ENCODE assay signal across 37 mouse cellular contexts in genomic region chr9:120084406-120084805, GRCm38 (mm10). TPM values are rescaled to one million over a fixed set of nuclear protein-coding genes. Genes with fewer than 3 reads are reported as not detected.
DNase-seq lines count a peak whose midpoint lies in the region; ATAC-seq and TF ChIP-seq lines count a peak whose summit lies in the region.
"Had no signal": no experiment of that assay in that cellular context is flagged by ENCODE, and none has a peak within 500 bp of the region (broad histone marks: within the 10 kb centered on the region; RNA-seq: fewer than 3 reads in every experiment).

No protein-coding gene starts in this region.

- no peaks in the 10 kb centered on the region for H3K27me3 ChIP-seq in midbrain, embryonic 13.5 days
- H3K27me3 ChIP-seq in midbrain, embryonic 14.5 days (ENCODE audit: control insufficient read depth, insufficient read depth, low read length), result no peaks in the 10 kb centered on the region
- H3K27me3 ChIP-seq: embryonic facial prominence, embryonic 13.5 days; forebrain, embryonic 15.5 days; liver, embryonic 13.5 days; midbrain, embryonic 15.5 days; neural tube, embryonic 12.5 days had no signal

- no peak overlapping the region for H3K27ac ChIP-seq in midbrain, embryonic 13.5 days
- no peak overlapping the region for H3K27ac ChIP-seq in midbrain, embryonic 14.5 days (replicated peaks; ENCODE audit: low read depth, low read length)
- no peak overlapping the region for H3K27ac ChIP-seq in left cerebral cortex, adult 2 months
- H3K27ac ChIP-seq: embryonic facial prominence, embryonic 13.5 days; forebrain, embryonic 10.5 days; forebrain, embryonic 15.5 days; liver, embryonic 13.5 days; midbrain, embryonic 15.5 days; neural tube, embryonic 12.5 days had no signal

- no peak for TF ChIP-seq CTCF in left cerebral cortex, adult 2 months (IDR thresholded peaks at IDR 0.05)

- 86% methylated on average over 9 of the region's 9 CpGs for WGBS in midbrain, embryonic 13.5 days
- 86% methylated on average over 9 of the region's 9 CpGs for WGBS in midbrain, embryonic 14.5 days

- intact Hi-C loops in left cerebral cortex, adult 2 months (cut with DNase I), result loop anchor here (5.0 kb wide), 1 partner anchor 132 kb away; no protein-coding TSS in a partner anchor
- intact Hi-C loops in heart, postnatal 14 days (cut with DNase I), result no loop called here

- no peaks in the 10 kb centered on the region for H3K4me1 ChIP-seq in midbrain, embryonic 13.5 days (replicated peaks)
- no peaks in the 10 kb centered on the region for H3K4me1 ChIP-seq in midbrain, embryonic 14.5 days (ENCODE audit: control insufficient read depth, insufficient read depth, low read length)
- H3K4me1 ChIP-seq: embryonic facial prominence, embryonic 13.5 days; forebrain, embryonic 15.5 days; heart, embryonic 12.5 days; liver, embryonic 13.5 days; midbrain, embryonic 15.5 days; neural tube, embryonic 12.5 days had no signal

- no peak overlapping the region for H3K4me2 ChIP-seq in midbrain, embryonic 13.5 days (replicated peaks)
- H3K4me2 ChIP-seq in midbrain, embryonic 14.5 days (ENCODE audit: low read length), result no peak overlapping the region
- H3K4me2 ChIP-seq: embryonic facial prominence, embryonic 13.5 days; forebrain, embryonic 15.5 days; heart, embryonic 12.5 days; liver, embryonic 13.5 days; midbrain, embryonic 15.5 days; neural tube, embryonic 12.5 days had no signal

- 0 out of 2 replicates have a peak overlapping the region, but pooled peaks have one; percentile 4 for H3K9ac ChIP-seq in midbrain, embryonic 13.5 days (replicated peaks)
- H3K9ac ChIP-seq in midbrain, embryonic 14.5 days (replicated peaks; ENCODE audit: low read length), result no peak overlapping the region
- H3K9ac ChIP-seq: embryonic facial prominence, embryonic 13.5 days; forebrain, embryonic 15.5 days; heart, embryonic 12.5 days; liver, embryonic 13.5 days; midbrain, embryonic 15.5 days; neural tube, embryonic 12.5 days had no signal

- no peak for DNase-seq in midbrain, embryonic 14.5 days
- no peak for DNase-seq in left cerebral cortex, adult 2 months (ENCODE audit: extremely low spot score in 1 of 2, low spot score in 2 of 2)
- no peak for DNase-seq in layer of hippocampus, adult 11-12 months (ENCODE audit: low spot score)
- no peak for DNase-seq in heart, postnatal 14 days
- DNase-seq: adrenal gland, postnatal 14 days; cerebellum, adult 11 months; cerebellum, adult 9-10 months; cerebellum, postnatal 36 days; gastrocnemius, postnatal 25 days; heart, adult 18-20 months; kidney, postnatal 14 days; left cerebral cortex, postnatal 4 days; liver, embryonic 13.5 days; lung, adult 18-20 months; lung, postnatal 4 days; right cerebral cortex, adult 18-20 months; spleen, adult 18-20 months had no signal

- ATAC-seq in midbrain, embryonic 13.5 days, result no peak
- ATAC-seq in midbrain, embryonic 14.5 days (ENCODE audit: low FRiP score, low TSS enrichment), result no peak
- ATAC-seq in CD4-positive, CD25-positive, alpha-beta regulatory T cell, adult 4 months, result peak; percentile 56
- ATAC-seq in inflammation-experienced regulatory T-cells, adult 6 months, result peak; percentile 55
- ATAC-seq: forebrain, embryonic 15.5 days; hindbrain, embryonic 16.5 days; intestine, embryonic 16.5 days; lung, postnatal 0 days; midbrain, embryonic 15.5 days had no signal

- H3K4me3 ChIP-seq in midbrain, embryonic 13.5 days (replicated peaks), result no peak overlapping the region
- H3K4me3 ChIP-seq in midbrain, embryonic 14.5 days (replicated peaks; ENCODE audit: low read depth, low read length), result no peak overlapping the region
- no peak overlapping the region for H3K4me3 ChIP-seq in left cerebral cortex, adult 2 months
- H3K4me3 ChIP-seq: embryonic facial prominence, embryonic 13.5 days; forebrain, embryonic 10.5 days; forebrain, embryonic 15.5 days; heart, embryonic 12.5 days; liver, embryonic 13.5 days; megakaryocyte, embryonic 14.5 days; midbrain, embryonic 15.5 days; neural tube, embryonic 12.5 days had no signal

- 0 out of 2 replicates have a peak, but pooled peaks cover 4% of the 10 kb centered on the region for H3K9me3 ChIP-seq in midbrain, embryonic 13.5 days
- no peaks in the 10 kb centered on the region for H3K9me3 ChIP-seq in midbrain, embryonic 14.5 days (ENCODE audit: control insufficient read depth, low read length)
- H3K9me3 ChIP-seq: embryonic facial prominence, embryonic 13.5 days; forebrain, embryonic 10.5 days; forebrain, embryonic 15.5 days; G1E; liver, embryonic 13.5 days; midbrain, embryonic 15.5 days; neural tube, embryonic 12.5 days had no signal

- H3K36me3 ChIP-seq in midbrain, embryonic 13.5 days, result no peaks in the 10 kb centered on the region
- no peaks in the 10 kb centered on the region for H3K36me3 ChIP-seq in midbrain, embryonic 14.5 days (ENCODE audit: control insufficient read depth, insufficient read depth, low read length)
- H3K36me3 ChIP-seq: embryonic facial prominence, embryonic 13.5 days; forebrain, embryonic 10.5 days; forebrain, embryonic 15.5 days; G1E; heart, embryonic 12.5 days; liver, embryonic 13.5 days; midbrain, embryonic 15.5 days; neural tube, embryonic 12.5 days had no signal

RNA-seq across cellular contexts. Expression of gene Ccr8, which starts 7.5 kb away (rescaled TPM):
- not detected in 2 replicates for polyA plus RNA-seq in midbrain, embryonic 13.5 days (2015; fragmentation: Nextera tagmentation; extraction: Ambion mirVana)
- polyA plus RNA-seq in midbrain, embryonic 14.5 days (2014; fragmentation: Nextera tagmentation; extraction: Ambion mirVana), result not detected in 2 replicates
- polyA plus RNA-seq in CD4-positive, CD25-positive, alpha-beta regulatory T cell, adult 4 months (2017; shearing (Covaris generic)), result 100 to 1,000 TPM in 1 of 2 experiments, 10 to 100 TPM in 1; 71.1 to 116 TPM
- 100 to 1,000 TPM in 1 of 3 experiments, 10 to 100 TPM in 2; 58.7 to 102 (median 87.0) TPM for polyA plus RNA-seq in inflammation-experienced regulatory T-cells, adult 6 months (2017; shearing (Covaris generic))
- not detected for total RNA-seq in left cerebral cortex, adult 2 months (2021)
- total RNA-seq in heart, postnatal 14 days (2021), result under 1 TPM in 1 of 2 experiments, not detected in 1; 0.44 TPM
- total RNA-seq: adrenal gland, postnatal 14 days; G1E; gastrocnemius, adult 18-20 months; gastrocnemius, postnatal 25 days; heart, adult 18-20 months; layer of hippocampus, adult 18-20 months; layer of hippocampus, postnatal 10 days; left cerebral cortex, postnatal 4 days had no signal
- polyA plus RNA-seq: forebrain, embryonic 10.5 days; forebrain, embryonic 15.5 days; G1E; heart, embryonic 12.5 days; heart, postnatal 0 days; hindbrain, embryonic 11.5 days; hindbrain, embryonic 16.5 days; kidney, embryonic 14.5 days; liver, embryonic 13.5 days; midbrain, embryonic 15.5 days; neural tube, embryonic 12.5 days had no signal

RNA-seq across cellular contexts. Expression of gene Cx3cr1, which starts 14.7 kb away (rescaled TPM):
- polyA plus RNA-seq in midbrain, embryonic 13.5 days (2015; fragmentation: Nextera tagmentation; extraction: Ambion mirVana), result 6.1 and 6.6 TPM in 2 replicates
- polyA plus RNA-seq in midbrain, embryonic 14.5 days (2014; fragmentation: Nextera tagmentation; extraction: Ambion mirVana), result 3.4 and 5.0 TPM in 2 replicates
- under 1 TPM in 1 of 2 experiments, not detected in 1; 0.15 TPM for polyA plus RNA-seq in CD4-positive, CD25-positive, alpha-beta regulatory T cell, adult 4 months (2017; shearing (Covaris generic))
- 1 to 10 TPM in 1 of 3 experiments, under 1 TPM in 2; 0.29 to 1.2 (median 0.43) TPM for polyA plus RNA-seq in inflammation-experienced regulatory T-cells, adult 6 months (2017; shearing (Covaris generic))
- total RNA-seq in left cerebral cortex, adult 2 months (2021), result 10 to 100 TPM; 28.6 to 30.9 TPM
- total RNA-seq in heart, postnatal 14 days (2021), result 1 to 10 TPM; 3.4 TPM
- polyA plus RNA-seq: G1E had no signal

RNA-seq across cellular contexts. Expression of gene Slc25a38, which starts 25.8 kb away (rescaled TPM):
- polyA plus RNA-seq in midbrain, embryonic 13.5 days (2015; fragmentation: Nextera tagmentation; extraction: Ambion mirVana), result 37.2 and 39.2 TPM in 2 replicates
- polyA plus RNA-seq in midbrain, embryonic 14.5 days (2014; fragmentation: Nextera tagmentation; extraction: Ambion mirVana), result 36.8 and 43.2 TPM in 2 replicates
- 10 to 100 TPM; 21.0 to 24.3 TPM for polyA plus RNA-seq in CD4-positive, CD25-positive, alpha-beta regulatory T cell, adult 4 months (2017; shearing (Covaris generic))
- polyA plus RNA-seq in inflammation-experienced regulatory T-cells, adult 6 months (2017; shearing (Covaris generic)), result 10 to 100 TPM; 17.6 to 21.3 (median 18.1) TPM
- total RNA-seq in left cerebral cortex, adult 2 months (2021), result 10 to 100 TPM; 24.3 to 24.9 TPM
- total RNA-seq in heart, postnatal 14 days (2021), result 10 to 100 TPM; 12.3 to 14.0 TPM

RNA-seq across cellular contexts. Expression of gene Rpsa, which starts 43.1 kb away (rescaled TPM):
- polyA plus RNA-seq in midbrain, embryonic 13.5 days (2015; fragmentation: Nextera tagmentation; extraction: Ambion mirVana), result 935 and 992 TPM in 2 replicates
- polyA plus RNA-seq in midbrain, embryonic 14.5 days (2014; fragmentation: Nextera tagmentation; extraction: Ambion mirVana), result 1,176 and 1,335 TPM in 2 replicates
- polyA plus RNA-seq in CD4-positive, CD25-positive, alpha-beta regulatory T cell, adult 4 months (2017; shearing (Covaris generic)), result 1,000 to 10,000 TPM; 3,019 to 3,169 TPM
- polyA plus RNA-seq in inflammation-experienced regulatory T-cells, adult 6 months (2017; shearing (Covaris generic)), result 1,000 to 10,000 TPM; 2,403 to 3,589 (median 3,256) TPM
- 100 to 1,000 TPM; 398 to 400 TPM for total RNA-seq in left cerebral cortex, adult 2 months (2021)
- total RNA-seq in heart, postnatal 14 days (2021), result 100 to 1,000 TPM; 475 to 558 TPM

Comparison
In these comparisons a context has a peak if more than half of its experiments do, and no peak if none do; other contexts are left out.
1. ATAC-seq: peak in CD4-positive, CD25-positive, alpha-beta regulatory T cell, adult 4 months (single experiment) and inflammation-experienced regulatory T-cells, adult 6 months (single experiment); none in midbrain, embryonic 13.5 days (single experiment) and midbrain, embryonic 14.5 days (single experiment).
2. RNA of gene Ccr8, which starts 7.5 kb away (polyA plus RNA-seq): 71.1 to 116 TPM in CD4-positive, CD25-positive, alpha-beta regulatory T cell, adult 4 months and 58.7 to 102 TPM in inflammation-experienced regulatory T-cells, adult 6 months; not detected in midbrain, embryonic 13.5 days and not detected in midbrain, embryonic 14.5 days; every median in the first group is over 10 times any median in the second.